Mouse (Mus musculus) limb, embryonic 14.5 days (tissue): ENCODE data around the gene Cass4. TPM values are rescaled to one million over a fixed set of nuclear protein-coding genes. Genes with fewer than 3 reads are reported as not detected.

Experiments used
- ATAC-seq: fragments of 200-750 bp; cut with Nextera tagmentation; 2 replicates; pipeline ENCODE4 v1.8.0; 2017; ENCODE audit warnings: low read depth, moderate number of reproducible peaks, moderate TSS enrichment; ENCODE audit not compliant: low FRiP score
- DNase-seq: peaks from one replicate; pipeline ENCODE4 v3.0.0-alpha.2; 2015; ENCODE audit warnings: low spot score
- H3K27ac ChIP-seq: fragments of 300-500 bp; sonication (generic); replicated peaks from 2 replicates; pipeline ENCODE4 v1.5.1; 2014; ENCODE audit warnings: low read depth, mild to moderate bottlenecking, low read length, moderate library complexity, mixed read lengths
- H3K27me3 ChIP-seq: fragments of 300-500 bp; sonication (generic); 2 replicates; pipeline ENCODE4 v1.6.1; 2014; ENCODE audit warnings: low read length, mixed read lengths; ENCODE audit not compliant: control insufficient read depth, insufficient read depth
- H3K36me3 ChIP-seq: fragments of 300-500 bp; sonication (generic); 2 replicates; pipeline ENCODE4 v1.6.1; 2014; ENCODE audit warnings: mild to moderate bottlenecking, low read length, moderate library complexity, mixed read lengths; ENCODE audit not compliant: control insufficient read depth, insufficient read depth
- H3K4me1 ChIP-seq: fragments of 300-500 bp; sonication (generic); 2 replicates; pipeline ENCODE4 v1.6.1; 2014; ENCODE audit warnings: antibody characterized with exemption, low read length, mixed read lengths; ENCODE audit not compliant: control insufficient read depth, insufficient read depth
- H3K4me2 ChIP-seq: fragments of 300-500 bp; sonication (generic); replicated peaks from 2 replicates; pipeline ENCODE4 v1.6.1; 2014; ENCODE audit warnings: low read depth, mild to moderate bottlenecking, low read length, moderate library complexity; ENCODE audit not compliant: severe bottlenecking
- H3K4me3 ChIP-seq: fragments of 300-500 bp; sonication (generic); replicated peaks from 2 replicates; pipeline ENCODE4 v1.5.1; 2014; ENCODE audit warnings: low read length
- H3K9ac ChIP-seq: fragments of 300-500 bp; sonication (generic); 2 replicates; pipeline ENCODE4 v1.6.1; 2014; ENCODE audit warnings: mild to moderate bottlenecking, low read depth, low read length, moderate library complexity; ENCODE audit not compliant: severe bottlenecking
- H3K9me3 ChIP-seq: fragments of 300-500 bp; sonication (generic); 2 replicates; pipeline ENCODE4 v1.6.1; 2016; ENCODE audit warnings: low read length; ENCODE audit not compliant: control insufficient read depth
- POLR2A ChIP-seq: fragments of 200-500 bp; IDR thresholded peaks from 2 replicates; pipeline ENCODE4 v1.8.0; 2012; ENCODE audit warnings: inconsistent platforms, mild to moderate bottlenecking, moderate library complexity, borderline replicate concordance; ENCODE audit not compliant: insufficient read depth, insufficient read length; ENCODE audit errors: extremely low read depth
- WGBS: fragments of 180-500 bp; shearing (Covaris S2); extraction: QIAGEN DNeasy Blood & Tissue Kit; methylation state at CpG from one replicate; pipeline ENCODE4 v1.1.7; 2014; 5-methylcytosine and 5-hydroxymethylcytosine counted together
- polyA plus RNA-seq, 2 experiments: library from polyadenylated mRNA; depleted of rRNA in 1 of 2; stranded (reverse) in 1 of 2; unstranded in 1 of 2; fragments of >200 nt; fragmentation: Nextera tagmentation in 1 of 2; extraction: Ambion mirVana in 1 of 2; gene quantifications; 2 replicates each; pipeline versions ENCODE4 v1.2.1 to v1.2.3; 2012 to 2014

Gene Cass4
- polyA plus RNA-seq, 2 experiments, result 0.16 to 0.50 TPM

- Histone ChIP-seq H3K27me3 (no peaks in the 10 kb centered on the region), H3K9me3 (no peaks in the 10 kb centered on the region), H3K4me3 (no peak overlapping the region), H3K9ac (no peak overlapping the region), H3K27ac (no peak overlapping the region), H3K4me2 (no peak overlapping the region), H3K4me1 (no peaks in the 10 kb centered on the region), H3K36me3 (peaks cover 77% of the 10 kb centered on the region)
- ATAC-seq (no peak), DNase-seq (no peak)
- no peak for TF ChIP-seq POLR2A
- 93% methylated on average over 5 of the region's 5 CpGs for WGBS
Observed at GRCm38 (mm10) chr2:172467206-172467605, 73.6 kb downstream of the Cass4 start.

- H3K9me3 ChIP-seq, result no peaks in the 10 kb centered on the region
- peaks cover 66% of the 10 kb centered on the region for H3K36me3 ChIP-seq
- no peak overlapping the region for H3K4me3 ChIP-seq
- no peak overlapping the region for H3K27ac ChIP-seq
- H3K4me1 ChIP-seq, result peaks cover 2% of the 10 kb centered on the region; the same call in 1 of the 2 replicates
- DNase-seq, result peak; percentile 30
- no peak overlapping the region for H3K4me2 ChIP-seq
- H3K9ac ChIP-seq, result no peak overlapping the region
- 87% methylated on average over 11 of the region's 11 CpGs for WGBS
- no peak for TF ChIP-seq POLR2A
- no peaks in the 10 kb centered on the region for H3K27me3 ChIP-seq
- no peak for ATAC-seq
Observed at GRCm38 (mm10) chr2:172468346-172468819, 74.8 kb downstream of the Cass4 start.

- Histone ChIP-seq H3K4me2 (no peak within 1 kb of the TSS), H3K4me3 (no peak within 1 kb of the TSS), H3K27me3 (no peaks in the 10 kb centered on the region), H3K9ac (no peak within 1 kb of the TSS), H3K27ac (no peak within 1 kb of the TSS; the same call in 1 of the 2 replicates), H3K4me1 (peaks cover 4% of the 10 kb centered on the region; the same call in 1 of the 2 replicates), H3K36me3 (peaks cover 28% of the 10 kb centered on the region), H3K9me3 (no peaks in the 10 kb centered on the region)
- no peak for DNase-seq
- no peak for TF ChIP-seq POLR2A
- ATAC-seq, result no peak
- WGBS, result 83% methylated on average over 11 of the region's 11 CpGs
Observed at GRCm38 (mm10) chr2:172472318-172472717, 78.7 kb downstream of the Cass4 start, which contains the start of gene Fam209. TSS of gene Fam209 (plus strand) at chr2:172472520.

GRCm38 (mm10) chr2:172473591-172473990 is 80.0 kb downstream of the Cass4 start:
- H3K4me3 ChIP-seq, result no peak overlapping the region
- H3K27ac ChIP-seq, result no peak overlapping the region; the same call in 1 of the 2 replicates
- H3K9me3 ChIP-seq, result no peaks in the 10 kb centered on the region
- H3K27me3 ChIP-seq, result no peaks in the 10 kb centered on the region
- H3K4me1 ChIP-seq, result peaks cover 4% of the 10 kb centered on the region; the same call in 1 of the 2 replicates
- peaks cover 16% of the 10 kb centered on the region for H3K36me3 ChIP-seq
- no peak overlapping the region for H3K4me2 ChIP-seq
- no peak overlapping the region for H3K9ac ChIP-seq
- no peak for TF ChIP-seq POLR2A
- peak; percentile 49 for DNase-seq
- 0 out of 2 replicates have a peak, but pooled peaks have one; percentile 20 for ATAC-seq
- 39% methylated on average over 8 of the region's 8 CpGs for WGBS

- H3K4me3 ChIP-seq, result no peak overlapping the region
- no peak overlapping the region for H3K4me2 ChIP-seq
- 34% methylated on average over 6 of the region's 6 CpGs for WGBS
- peaks cover 4% of the 10 kb centered on the region; the same call in 1 of the 2 replicates for H3K4me1 ChIP-seq
- ATAC-seq (no peak), DNase-seq (no peak)
- H3K27me3 ChIP-seq, result no peaks in the 10 kb centered on the region
- no peak overlapping the region for H3K27ac ChIP-seq
- no peak for TF ChIP-seq POLR2A
- H3K9me3 ChIP-seq, result no peaks in the 10 kb centered on the region
- H3K9ac ChIP-seq, result no peak overlapping the region
- peaks cover 2% of the 10 kb centered on the region; the same call in 1 of the 2 replicates for H3K36me3 ChIP-seq
Observed at GRCm38 (mm10) chr2:172474970-172475369, 81.4 kb downstream of the Cass4 start.
